Mouse (Mus musculus) testis, adult 2 months (tissue): ENCODE measurements around the gene Emilin3. TPM values are rescaled to one million over a fixed set of nuclear protein-coding genes. Genes with fewer than 3 reads are reported as not detected.

Experiments used
- H3K27ac ChIP-seq: fragments of 200-500 bp; 2 replicates; pipeline ENCODE4 v1.5.1; 2012; ENCODE audit warnings: low read depth, low read length; ENCODE audit not compliant: control insufficient read depth, insufficient read depth
- H3K27me3 ChIP-seq: fragments of 200-500 bp; 2 replicates; pipeline ENCODE4 v1.6.1; 2012; ENCODE audit warnings: mild to moderate bottlenecking, low read length, moderate library complexity; ENCODE audit not compliant: control insufficient read depth, insufficient read depth
- H3K36me3 ChIP-seq: fragments of 200-500 bp; 2 replicates; pipeline ENCODE4 v1.6.1; 2012; ENCODE audit warnings: mild to moderate bottlenecking, low read length; ENCODE audit not compliant: control insufficient read depth, insufficient read depth
- H3K4me1 ChIP-seq: fragments of 200-500 bp; 2 replicates; pipeline ENCODE4 v1.6.1; 2012; ENCODE audit warnings: low read length; ENCODE audit not compliant: control insufficient read depth, insufficient read depth
- H3K4me3 ChIP-seq: fragments of 200-500 bp; 2 replicates; pipeline ENCODE4 v1.5.1; 2012; ENCODE audit warnings: low read depth, mild to moderate bottlenecking, low read length, moderate library complexity, mixed read lengths; ENCODE audit not compliant: control insufficient read depth
- CTCF ChIP-seq: fragments of 200-500 bp; IDR thresholded peaks from 2 replicates; pipeline ENCODE4 v1.5.1; 2012; ENCODE audit warnings: low read depth, mild to moderate bottlenecking, inconsistent platforms, low read length, moderate library complexity; ENCODE audit not compliant: control insufficient read depth, insufficient read depth, insufficient replicate concordance
- POLR2A ChIP-seq: fragments of 200-500 bp; IDR thresholded peaks from 2 replicates; pipeline ENCODE4 v1.6.1; 2012; ENCODE audit warnings: low read depth, mild to moderate bottlenecking, inconsistent platforms, low read length, moderate library complexity; ENCODE audit not compliant: control insufficient read depth
- polyA plus RNA-seq: library from polyadenylated mRNA; depleted of rRNA; stranded (reverse); fragments of >200 nt; gene quantifications from 2 replicates; pipeline ENCODE4 v1.2.3, GENCODE M21; 2012

Emilin3 gene
- polyA plus RNA-seq, 1 experiment: 3.8 TPM

DNA sequence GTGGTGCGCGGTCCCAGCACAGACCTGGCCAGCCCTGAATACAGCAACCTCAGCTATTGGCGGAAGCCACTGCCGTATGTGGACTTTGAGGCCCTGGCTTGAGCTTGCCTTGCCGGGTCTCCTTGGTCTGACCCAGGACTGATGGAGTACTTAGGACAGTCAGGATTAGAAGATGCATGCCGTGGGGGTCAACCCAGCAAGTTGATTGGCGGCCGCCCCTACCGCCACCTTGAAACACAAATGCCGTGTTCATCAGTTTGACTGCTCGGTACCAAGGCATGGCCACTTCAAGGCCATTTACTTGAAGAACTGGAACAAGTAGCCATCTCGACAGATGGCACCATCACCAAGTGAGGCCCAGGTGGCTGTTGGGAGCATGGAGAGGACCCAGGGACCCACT is 6.8 kb downstream of the Emilin3 start:
- TF ChIP-seq POLR2A (no peak), CTCF (no peak)
- no peaks in the 10 kb centered on the region for H3K4me1 ChIP-seq
- no peaks in the 10 kb centered on the region for H3K27me3 ChIP-seq
- no peak overlapping the region for H3K27ac ChIP-seq
- H3K36me3 ChIP-seq: no peaks in the 10 kb centered on the region
- H3K4me3 ChIP-seq: no peak overlapping the region

DNA sequence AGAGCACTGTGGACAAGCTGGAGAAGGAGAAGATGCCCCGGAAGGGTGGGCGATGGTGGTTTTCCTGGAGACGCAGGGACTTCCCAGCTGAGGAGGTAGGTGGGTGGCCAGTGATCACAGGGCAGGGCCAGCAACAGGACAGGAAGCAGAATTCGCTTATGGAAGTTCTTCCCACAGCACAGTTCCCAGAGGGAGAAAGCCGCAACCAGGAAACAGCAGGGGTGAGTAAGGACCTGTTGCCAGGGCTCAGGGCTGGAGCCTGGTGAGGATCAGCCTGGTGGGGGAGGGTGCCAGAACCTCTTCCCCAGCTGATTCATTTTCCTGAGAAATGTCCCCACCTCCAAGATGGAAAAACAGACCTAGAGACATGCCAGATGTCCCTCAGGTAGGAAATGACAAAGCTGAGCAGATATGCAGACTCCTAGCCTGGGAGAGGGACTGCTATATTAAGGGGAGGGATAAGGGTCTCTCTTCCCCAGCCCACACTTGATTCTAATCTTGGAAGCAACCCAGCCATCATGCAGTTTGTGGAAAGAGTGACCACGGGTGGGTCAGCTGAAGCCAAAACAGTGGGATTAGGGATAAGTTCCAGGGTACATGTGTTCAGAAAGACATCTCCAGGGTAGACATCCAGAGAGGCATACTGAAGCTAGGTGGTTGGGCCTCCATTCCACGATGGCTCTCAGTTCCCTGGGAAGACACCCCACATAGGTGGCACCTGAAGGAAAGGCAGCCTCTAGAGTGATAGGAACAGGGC is 10.3 kb downstream of the Emilin3 start:
- no peaks in the 10 kb centered on the region for H3K4me1 ChIP-seq
- H3K27me3 ChIP-seq: no peaks in the 10 kb centered on the region
- TF ChIP-seq POLR2A (no peak), CTCF (no peak)
- no peaks in the 10 kb centered on the region for H3K36me3 ChIP-seq
- no peak overlapping the region for H3K27ac ChIP-seq
- no peak overlapping the region for H3K4me3 ChIP-seq

DNA sequence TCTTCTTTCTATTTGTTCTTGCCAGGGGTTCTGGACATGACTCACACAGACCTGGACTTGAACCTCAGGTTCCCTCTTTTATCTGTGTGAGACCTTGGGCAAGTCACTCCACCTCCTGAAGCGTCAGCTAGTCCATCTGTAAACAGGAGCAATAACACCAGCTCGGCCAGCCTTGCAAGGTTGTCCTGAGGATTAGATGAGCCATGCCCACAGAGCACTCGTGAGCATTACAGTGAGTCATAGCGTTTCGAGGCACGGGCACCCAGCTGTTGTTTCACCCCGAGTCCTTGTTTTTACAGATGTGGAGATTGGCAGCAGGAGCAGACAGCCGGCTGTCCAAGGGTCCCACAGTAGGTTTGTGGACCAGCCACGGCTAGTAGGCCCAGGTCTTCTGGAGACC is 20.4 kb downstream of the Emilin3 start:
- Histone ChIP-seq H3K36me3 (no peaks in the 10 kb centered on the region), H3K27me3 (no peaks in the 10 kb centered on the region), H3K4me1 (peaks cover 8% of the 10 kb centered on the region), H3K4me3 (no peak overlapping the region), H3K27ac (no peak overlapping the region)
- no peak for TF ChIP-seq CTCF
- TF ChIP-seq POLR2A: no peak

DNA sequence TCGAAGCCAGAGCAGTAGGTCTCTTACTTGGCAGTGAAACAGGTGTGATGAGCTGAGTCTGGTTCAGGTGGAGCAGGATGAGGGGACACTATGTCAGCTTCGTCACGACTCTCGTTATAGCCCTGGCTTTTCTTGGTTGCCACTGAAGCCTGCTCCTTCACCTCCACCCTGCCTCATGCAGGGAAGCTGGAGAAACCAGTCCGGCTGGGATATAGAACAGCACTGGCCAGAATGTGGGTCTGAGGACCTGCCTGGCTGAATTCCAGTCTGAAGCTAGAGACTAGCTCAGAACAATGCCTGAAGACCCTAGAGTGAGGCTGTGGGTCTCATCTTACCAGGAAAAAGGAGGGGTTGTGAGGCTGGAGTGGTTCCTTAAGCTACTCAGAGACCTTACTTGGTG is 21.1 kb downstream of the Emilin3 start:
- TF ChIP-seq CTCF: no peak
- TF ChIP-seq POLR2A: no peak
- Histone ChIP-seq H3K4me3 (no peak overlapping the region), H3K36me3 (no peaks in the 10 kb centered on the region)

DNA sequence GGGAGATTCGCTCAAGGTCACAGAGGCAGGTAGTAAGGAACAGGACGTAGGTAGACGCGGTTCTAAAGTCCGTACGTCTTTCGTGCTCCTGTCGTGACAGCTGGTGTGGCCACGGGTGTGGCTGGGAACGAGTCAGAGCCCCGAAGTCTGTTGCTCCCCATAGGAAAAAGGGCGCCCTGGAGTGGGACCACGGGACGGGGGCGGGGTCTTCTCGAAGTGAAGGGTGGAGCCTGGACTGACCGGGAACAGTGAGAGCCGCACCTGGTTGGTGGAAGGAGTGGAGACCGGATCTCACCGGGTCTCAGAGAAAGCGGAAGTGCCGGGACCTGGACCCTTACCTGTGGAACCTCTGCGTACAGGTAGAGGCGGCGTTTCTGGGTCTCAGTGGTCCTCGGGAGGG is 24.3 kb downstream of the Emilin3 start:
- Histone ChIP-seq H3K4me1 (peaks cover 8% of the 10 kb centered on the region), H3K27ac (no peak overlapping the region), H3K27me3 (no peaks in the 10 kb centered on the region), H3K36me3 (no peaks in the 10 kb centered on the region), H3K4me3 (peak overlapping the region; percentile 81)
- peak; percentile 42; the same call in 1 of the 2 replicates for TF ChIP-seq POLR2A
- TF ChIP-seq CTCF: no peak

More for the DNA sequence above, 21.1 kb downstream of the Emilin3 start:
- Histone ChIP-seq H3K27ac (no peak overlapping the region), H3K4me1 (peaks cover 8% of the 10 kb centered on the region), H3K27me3 (no peaks in the 10 kb centered on the region)

DNA sequence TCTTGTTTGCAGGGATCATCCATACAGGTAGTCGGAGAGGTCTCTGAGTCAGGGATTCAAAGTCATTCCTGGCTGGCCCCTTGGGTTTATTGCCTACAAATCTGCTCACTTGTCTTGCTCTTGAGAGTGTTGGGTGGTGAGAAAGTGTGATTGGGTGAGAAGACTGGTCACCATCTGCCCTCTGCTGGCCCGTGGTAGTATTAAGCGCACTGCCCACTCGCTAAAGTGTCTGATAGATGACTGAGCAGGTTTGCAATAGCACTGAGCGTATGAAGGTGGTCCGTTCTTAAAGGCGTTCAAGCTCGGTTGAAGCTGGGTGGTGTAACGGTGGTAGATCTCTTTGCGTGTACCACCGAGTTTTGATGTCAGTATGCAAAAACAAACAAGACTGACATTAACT is 24.8 kb downstream of the Emilin3 start:
- TF ChIP-seq CTCF (peak; percentile 78; the same call in 1 of the 2 replicates), POLR2A (no peak)
- Histone ChIP-seq H3K4me3 (peak overlapping the region; percentile 81), H3K4me1 (peaks cover 8% of the 10 kb centered on the region), H3K27me3 (no peaks in the 10 kb centered on the region), H3K36me3 (no peaks in the 10 kb centered on the region), H3K27ac (no peak overlapping the region)

DNA sequence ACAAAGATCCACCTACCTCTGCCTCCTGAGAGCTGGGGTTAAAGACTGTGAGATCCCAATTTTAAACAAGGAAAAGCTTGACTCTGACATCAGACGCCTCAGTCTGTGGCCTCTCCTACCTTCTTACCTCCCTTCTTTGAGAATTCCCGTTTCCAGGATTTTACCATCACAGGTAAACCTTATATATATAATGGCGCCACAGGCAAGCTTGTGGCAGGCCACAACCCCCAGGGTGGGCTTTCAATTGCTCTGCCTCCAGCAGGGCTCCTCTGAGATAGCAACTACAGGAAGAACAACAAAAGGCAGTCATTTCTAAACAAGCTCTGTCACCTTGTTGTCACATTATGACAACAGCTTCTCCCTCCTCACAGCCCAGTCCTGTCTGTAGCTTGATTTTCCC is 25.9 kb downstream of the Emilin3 start:
- Histone ChIP-seq H3K4me3 (no peak overlapping the region), H3K27me3 (no peaks in the 10 kb centered on the region), H3K27ac (no peak overlapping the region), H3K4me1 (peaks cover 8% of the 10 kb centered on the region), H3K36me3 (no peaks in the 10 kb centered on the region)
- no peak for TF ChIP-seq POLR2A
- TF ChIP-seq CTCF: no peak
